Mouse (Mus musculus) frontal cortex, postnatal 10 days (tissue): Measurements from ENCODE around the gene Gm38655.
"Not testable (repeated sequence)": the region's sequence is repeated elsewhere in the genome, so short reads cannot be mapped to it uniquely, and the experiment has no call there.

ENCODE experiments used
- DNase-seq, 2 experiments: peaks; one replicate each; pipeline ENCODE4 v3.0.0; 2022; ENCODE audit warnings: low spot score in 2 of 2, mixed read lengths in 1 of 2

Gene Gm38655

DNA sequence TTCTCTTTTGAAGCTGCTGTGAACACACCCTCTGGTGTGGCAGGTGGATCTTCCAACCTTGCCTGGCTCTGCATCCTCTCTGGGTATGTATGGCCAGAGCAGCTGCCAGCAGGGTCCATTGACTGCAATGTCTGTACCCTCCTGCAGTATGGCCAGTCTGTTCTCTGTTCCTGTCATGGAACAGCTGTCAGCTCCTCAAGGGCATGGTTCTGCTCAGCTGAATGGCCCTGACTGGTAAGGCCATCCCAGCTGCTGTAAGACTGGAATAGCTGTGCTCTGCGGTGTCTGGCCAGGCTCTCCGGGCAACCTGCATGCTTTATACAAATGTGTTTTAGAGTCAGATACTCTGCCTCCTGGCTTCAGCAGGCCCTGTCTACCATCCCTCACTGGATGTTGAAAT, 5.6 kb downstream of the Gm38655 start:
- DNase-seq, result no peak

DNA sequence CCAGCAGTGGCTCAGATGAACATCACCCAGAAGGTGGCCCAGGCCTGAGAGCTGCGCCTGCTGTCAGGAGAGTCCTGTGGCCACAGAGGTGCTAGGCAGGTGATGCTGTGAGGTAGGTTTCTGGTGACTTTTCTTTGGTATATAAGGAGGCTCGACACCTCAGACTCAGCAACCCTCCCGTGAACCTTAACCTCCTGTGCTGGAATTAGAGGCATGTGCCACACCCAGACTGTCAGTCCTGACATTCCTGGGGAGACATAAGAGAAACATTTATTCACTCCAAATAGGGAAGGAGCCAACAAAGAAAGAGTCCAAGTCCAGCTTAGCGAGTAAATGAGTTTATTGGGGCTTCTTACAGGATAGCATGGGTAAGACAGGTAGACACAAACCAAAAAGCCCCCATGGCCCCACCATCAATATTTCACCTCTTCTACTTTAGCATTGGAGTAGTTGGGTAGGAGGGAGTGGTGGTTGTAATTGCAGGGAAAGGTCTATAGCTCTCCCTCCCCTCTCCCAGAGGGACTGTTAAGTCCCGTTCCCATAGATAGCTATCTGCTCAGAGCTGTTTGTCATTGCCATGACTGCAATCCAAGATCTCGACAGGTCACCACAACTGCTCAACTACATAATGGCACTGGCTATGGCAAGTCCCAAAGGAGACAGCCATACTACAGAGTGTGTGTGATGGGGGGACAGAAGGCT, 9.2 kb downstream of the Gm38655 start:
- DNase-seq, result no peak

DNA sequence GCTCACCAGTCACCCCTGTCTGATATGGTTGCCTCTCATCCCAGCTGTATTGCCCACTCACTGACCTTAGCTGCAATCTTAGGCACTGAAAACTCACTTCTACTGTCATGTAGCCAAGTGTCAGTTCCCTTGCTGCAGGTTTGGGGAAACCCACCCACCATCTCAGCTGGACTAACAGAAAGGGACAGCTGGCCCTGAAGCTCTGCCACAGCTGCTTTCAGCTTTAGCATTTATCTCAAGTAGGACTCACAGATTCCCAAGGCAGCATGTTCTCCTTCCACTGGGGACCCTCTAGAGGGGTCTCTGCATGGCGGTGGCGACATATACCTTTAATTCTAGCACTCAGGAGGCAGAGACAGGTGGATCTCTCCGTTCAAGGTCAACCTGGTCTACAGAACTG, 10.5 kb downstream of the Gm38655 start:
- no peak for DNase-seq

DNA sequence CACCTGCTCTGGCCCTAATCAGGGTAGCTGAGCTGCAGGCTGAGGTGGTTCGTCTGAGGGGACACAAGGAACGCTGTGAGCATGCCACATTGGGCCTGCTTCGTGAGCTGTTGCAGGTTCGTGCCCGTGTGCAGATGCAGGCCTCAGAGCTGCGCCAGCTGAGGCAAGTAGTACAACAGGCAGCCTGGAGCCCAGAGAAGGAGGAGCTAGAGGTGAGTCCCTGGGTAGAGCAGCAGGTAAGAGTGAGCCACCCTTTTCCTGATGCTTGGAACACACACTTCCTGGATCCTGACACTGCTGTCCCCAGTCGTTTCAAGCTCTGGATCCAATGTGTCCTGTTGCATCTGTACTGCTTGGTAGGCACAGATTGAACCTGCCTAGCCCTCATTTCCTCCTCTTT, 11.9 kb downstream of the Gm38655 start:
- no peak for DNase-seq

DNA sequence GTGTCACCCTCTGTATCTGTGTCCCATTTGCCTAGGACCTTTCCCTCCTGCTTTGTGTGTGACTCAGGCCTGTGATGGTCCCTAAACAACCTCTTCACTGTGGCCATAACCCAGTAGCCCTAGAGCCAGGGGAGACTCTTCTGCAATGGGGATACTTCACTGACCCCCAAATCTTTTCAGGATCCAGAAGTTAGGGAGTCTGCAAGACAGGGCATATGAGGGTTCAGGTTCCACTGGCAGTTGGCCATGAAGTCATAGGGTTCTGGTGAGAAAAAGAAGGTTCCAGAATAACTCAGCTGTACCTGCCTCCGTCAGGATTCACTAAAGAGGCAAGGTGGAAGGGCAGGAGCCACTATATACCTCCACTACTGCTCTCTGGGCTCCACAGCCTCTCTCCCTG, 13.1 kb downstream of the Gm38655 start, which contains the start of gene Ccdc154:
Gene Ccdc154 (plus strand): TSS at position 301 of the 400 bp plus-strand sequence.
- no peak for DNase-seq

DNA sequence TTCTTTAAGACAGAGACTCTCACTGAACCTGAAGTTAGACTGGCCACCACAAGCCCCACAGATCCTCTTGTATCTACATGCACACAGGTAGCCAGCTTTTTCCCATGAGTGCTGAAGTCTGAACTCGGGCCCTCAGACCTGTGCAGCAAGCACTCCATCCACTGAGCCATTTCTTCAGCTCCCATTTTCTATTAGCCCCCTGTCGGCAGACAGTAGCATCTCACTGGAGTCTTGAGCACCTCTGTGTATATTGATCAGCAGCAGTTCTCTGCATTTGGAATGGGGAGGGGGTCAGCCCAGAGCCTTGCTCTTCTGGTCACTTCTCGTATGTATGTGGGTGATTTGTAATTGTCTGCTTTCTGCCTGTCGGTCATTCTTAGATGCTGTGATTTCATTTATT, 35.3 kb downstream of the Gm38655 start:
- no peak for DNase-seq

DNA sequence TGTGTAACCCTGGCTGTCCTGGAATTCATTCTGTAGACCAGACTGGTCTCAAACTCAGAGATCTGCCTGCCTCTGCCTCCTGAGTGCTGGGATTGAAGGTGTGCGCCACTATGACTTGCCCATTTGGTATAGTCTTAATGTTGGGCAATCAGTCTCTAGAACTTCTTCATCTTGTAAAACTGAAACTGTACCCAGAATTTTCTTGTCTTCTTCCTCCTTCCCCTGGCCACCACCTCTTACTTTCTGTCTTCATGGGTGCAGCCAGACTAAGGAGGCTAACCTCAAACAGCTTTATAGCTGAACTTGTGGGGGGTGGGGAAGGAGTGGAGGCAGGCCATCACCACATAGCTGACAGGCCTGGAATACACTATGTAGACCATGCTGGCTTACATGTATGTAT, 36.5 kb downstream of the Gm38655 start:
- no peak for DNase-seq

DNA sequence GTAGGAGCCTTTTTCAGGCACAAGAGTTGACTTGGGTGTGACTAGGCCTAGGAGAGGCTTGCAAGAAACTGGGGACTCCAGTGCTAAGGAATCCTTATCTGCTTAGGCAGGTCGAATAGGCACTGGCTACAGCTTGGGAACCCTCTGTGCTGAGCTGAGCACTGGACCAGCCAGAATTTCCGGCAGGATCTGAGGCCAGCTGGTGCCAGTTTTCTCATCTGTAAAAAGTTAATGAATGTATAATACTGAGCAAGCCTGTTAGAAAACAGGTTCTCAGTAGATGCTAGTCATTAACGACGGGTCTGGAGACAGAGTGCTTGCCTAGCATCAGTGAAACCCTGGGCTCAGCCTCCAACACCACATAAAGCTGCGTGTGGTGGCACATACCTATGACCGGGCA, 39.6 kb downstream of the Gm38655 start:
- DNase-seq, result no peak

DNA sequence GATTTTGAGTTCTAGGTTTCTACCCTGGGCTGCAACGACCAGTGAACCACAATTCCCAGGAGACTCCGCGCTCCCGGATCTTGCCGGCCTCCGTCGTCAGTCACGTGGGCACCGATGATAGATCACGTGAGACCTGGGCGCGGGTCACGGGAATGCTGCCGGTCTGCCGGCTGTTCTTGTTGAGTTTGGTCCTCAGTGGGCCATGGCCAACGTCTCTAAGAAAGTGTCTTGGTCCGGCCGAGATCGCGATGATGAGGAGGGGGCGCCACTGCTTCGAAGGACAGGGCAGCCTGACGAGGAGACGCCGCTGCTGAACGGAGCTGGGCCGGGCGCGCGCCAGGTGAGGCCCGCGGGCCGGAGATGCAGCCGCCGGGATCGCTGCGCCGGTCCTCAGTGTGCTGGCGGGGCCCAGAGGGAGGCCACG, 42.0 kb downstream of the Gm38655 start, which contains the start of gene Clcn7:
Gene Clcn7 (plus strand): TSS at position 117 of the 424 bp plus-strand sequence.
- peak; percentile 87 to 93 for DNase-seq

DNA sequence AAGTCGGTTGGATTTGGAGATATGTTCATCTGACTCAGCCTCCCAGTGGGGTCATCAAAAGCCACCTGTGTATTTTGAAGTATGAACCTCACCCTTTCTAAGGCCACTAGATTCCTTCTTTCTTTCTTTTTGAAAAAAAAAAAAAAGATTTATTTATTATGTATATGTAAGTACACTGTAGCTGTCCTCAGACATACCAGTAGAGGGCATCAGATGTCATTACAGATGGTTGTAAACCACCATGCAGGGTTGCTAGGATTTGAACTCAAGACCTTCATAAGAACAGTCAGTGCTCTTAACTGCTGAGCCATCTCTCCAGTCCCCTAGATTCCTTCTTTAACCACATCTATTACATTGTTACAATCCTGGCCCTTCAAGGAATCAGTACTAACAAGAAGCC, 45.2 kb downstream of the Gm38655 start:
- no peak for DNase-seq

DNA sequence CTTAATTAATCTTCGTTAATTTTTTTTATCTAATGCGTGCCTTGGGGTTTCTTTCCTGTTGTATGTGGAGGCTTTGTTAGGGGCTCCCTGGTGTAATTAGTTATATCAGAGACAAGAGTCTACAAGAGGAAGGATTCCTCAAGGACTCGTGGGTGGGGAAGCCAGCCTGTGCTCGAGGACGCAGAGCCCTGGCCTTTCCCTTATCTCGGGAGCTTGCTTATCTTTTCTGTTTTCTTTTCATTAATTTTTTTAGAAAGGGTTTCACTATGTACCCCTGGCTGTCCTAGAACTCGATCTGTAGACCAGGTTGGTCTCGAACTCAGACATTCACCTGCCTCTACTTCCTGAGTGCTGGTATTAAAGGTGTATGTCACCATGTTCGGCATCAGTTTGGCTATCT, 47.6 kb downstream of the Gm38655 start:
- DNase-seq, result no peak

DNA sequence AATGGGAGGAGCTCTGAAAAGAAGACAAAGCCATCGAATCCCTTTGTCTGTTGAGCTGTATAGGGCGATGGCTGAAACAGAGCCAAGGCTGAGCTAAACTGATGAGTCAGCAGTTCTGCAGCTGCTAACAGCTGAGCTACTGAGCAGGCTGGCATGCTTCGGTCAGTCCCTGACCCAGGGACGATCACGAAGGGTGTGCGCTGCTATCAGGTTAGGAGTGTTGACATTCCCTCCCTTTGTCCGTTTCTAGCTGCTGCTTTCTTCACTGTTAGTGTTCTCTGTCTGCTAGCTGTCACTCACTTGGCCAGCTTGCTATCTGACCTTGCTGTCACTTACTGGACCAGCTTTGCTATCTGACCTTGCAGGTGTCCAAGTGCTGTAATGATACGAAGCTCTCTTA, 48.2 kb downstream of the Gm38655 start:
- no peak for DNase-seq

DNA sequence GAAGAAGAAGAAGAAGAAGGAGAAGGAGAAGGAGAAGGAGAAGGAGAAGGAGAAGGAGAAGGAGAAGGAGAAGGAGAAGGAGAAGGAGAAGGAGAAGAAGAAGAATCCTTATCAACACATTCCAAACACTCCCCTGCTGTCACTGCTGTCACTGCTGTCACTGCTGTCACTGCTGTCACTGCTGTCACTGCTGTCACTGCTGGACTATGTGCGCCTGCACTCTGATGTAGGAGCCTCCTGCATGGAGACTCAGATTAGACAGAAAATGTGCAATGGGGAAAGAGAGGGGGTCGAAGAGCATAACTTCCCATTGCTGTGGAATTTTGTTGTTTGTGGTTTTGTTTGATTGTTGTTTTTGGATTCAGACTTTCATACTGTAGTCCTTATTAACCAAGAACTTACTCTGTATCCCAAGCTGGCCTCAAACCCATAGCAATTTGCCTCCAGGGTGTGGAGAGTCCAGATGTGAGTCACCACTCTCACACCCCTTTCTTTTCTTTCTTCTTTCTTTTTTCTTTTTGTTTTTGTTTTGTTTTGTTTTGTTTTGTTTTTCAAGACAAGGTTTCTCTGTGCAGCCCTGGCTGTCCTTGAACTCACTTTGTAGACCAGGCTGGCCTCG, 49.7 kb downstream of the Gm38655 start:
- not testable (repeated sequence) for DNase-seq

DNA sequence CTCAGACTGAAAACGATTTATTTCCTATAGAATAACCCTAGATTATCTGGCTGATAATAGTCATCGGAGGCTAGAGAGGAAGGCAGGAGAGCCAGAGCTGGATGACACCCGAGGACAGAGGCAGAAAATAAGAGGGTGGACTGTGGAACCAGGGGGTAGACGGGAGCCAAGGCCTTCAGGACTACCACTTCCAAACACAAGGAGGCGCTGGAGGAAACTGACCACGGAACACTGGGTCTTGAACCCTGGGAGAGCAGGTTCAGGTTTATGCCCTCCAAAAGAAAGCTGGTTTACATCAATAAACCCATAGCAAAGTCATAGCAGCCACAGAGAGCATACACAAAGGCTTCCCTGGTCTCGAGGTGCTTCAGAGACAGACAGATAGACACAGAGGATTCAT, 51.3 kb downstream of the Gm38655 start:
- DNase-seq, result no peak
